Mouse (Mus musculus): ENCODE results near the gene Dnm3.
A peak's percentile ranks its signal among the peaks of the same experiment; 100 is the strongest.

GRCm38 (mm10) chr1:161976255-161977182, 501.3 kb downstream of the Dnm3 start:
- TF ChIP-seq CTCF (IDR thresholded peaks at IDR 0.05; ENCODE audit: insufficient read depth, low read length) (peak; percentile 57; the same call in 1 of the 2 replicates), POLR2A (IDR thresholded peaks at IDR 0.05; ENCODE audit: borderline replicate concordance, extremely low read depth, low read depth, low read length) (no peak)

Data from lung, adult 2 months (tissue).